Mouse (Mus musculus): ENCODE data around the gene Otoa.

DNA sequence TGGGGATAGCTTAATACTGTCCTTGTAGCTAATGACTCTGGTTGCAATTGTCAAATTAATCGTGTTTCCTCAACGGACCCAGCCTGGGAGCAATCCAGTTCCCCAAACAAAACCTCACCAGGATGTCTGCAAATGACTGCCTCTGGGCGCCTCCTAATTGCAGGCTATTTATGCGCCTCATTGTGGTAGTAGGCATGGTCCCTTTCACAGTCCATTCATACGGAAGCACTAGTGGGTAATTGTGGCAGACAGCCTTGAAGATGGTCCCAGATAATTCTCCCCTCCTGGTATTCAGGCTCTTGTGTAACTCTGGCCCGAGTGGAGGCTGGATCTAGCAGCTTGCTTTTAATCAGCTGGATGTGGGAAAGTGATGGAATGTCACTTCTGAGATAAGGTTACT, 90.4 kb downstream of the Otoa start:
- TF ChIP-seq GATA1 (IDR thresholded peaks at IDR 0.05; ENCODE audit: low read length) (no peak), TAL1 (IDR thresholded peaks at IDR 0.05; ENCODE audit: low read length) (no peak)

Measured in erythroblast, embryonic 14.5 days (primary cell).